Mouse (Mus musculus) stomach, postnatal 0 days (tissue): ENCODE data around the gene Cfl1. TPM values are rescaled to one million over a fixed set of nuclear protein-coding genes. Genes with fewer than 3 reads are reported as not detected.
A peak's percentile ranks its signal among the peaks of the same experiment; 100 is the strongest.

Experiments used
- ATAC-seq: fragments of 200-750 bp; cut with Nextera tagmentation; 2 replicates; pipeline ENCODE4 v1.8.0; 2017; ENCODE audit not compliant: low FRiP score, low TSS enrichment
- DNase-seq: peaks from one replicate; pipeline ENCODE4 v3.0.0-alpha.2; 2016; ENCODE audit warnings: low spot score
- H3K27ac ChIP-seq: fragments of 300-500 bp; sonication (generic); replicated peaks from 2 replicates; pipeline ENCODE4 v1.5.1; 2014; ENCODE audit warnings: mild to moderate bottlenecking, control low read depth
- H3K27me3 ChIP-seq: fragments of 300-500 bp; sonication (generic); 2 replicates; pipeline ENCODE4 v1.6.1; 2014; ENCODE audit warnings: low read length; ENCODE audit not compliant: control insufficient read depth, insufficient read depth
- H3K36me3 ChIP-seq: fragments of 300-500 bp; sonication (generic); 2 replicates; pipeline ENCODE4 v1.6.1; 2014; ENCODE audit warnings: low read length, mixed read lengths; ENCODE audit not compliant: control insufficient read depth, insufficient read depth
- H3K4me1 ChIP-seq: fragments of 300-500 bp; sonication (generic); replicated peaks from 2 replicates; pipeline ENCODE4 v1.6.1; 2014; ENCODE audit warnings: antibody characterized with exemption; ENCODE audit not compliant: control insufficient read depth, insufficient read depth
- H3K4me2 ChIP-seq: fragments of 300-500 bp; sonication (generic); replicated peaks from 2 replicates; pipeline ENCODE4 v1.6.1; 2014; ENCODE audit warnings: low read depth, mild to moderate bottlenecking, control low read depth, moderate library complexity
- H3K4me3 ChIP-seq: fragments of 300-500 bp; sonication (generic); 2 replicates; pipeline ENCODE4 v1.5.1; 2014; ENCODE audit warnings: low read depth, low read length, control low read depth
- H3K9ac ChIP-seq: fragments of 300-500 bp; sonication (generic); 2 replicates; pipeline ENCODE4 v1.6.1; 2014; ENCODE audit warnings: mild to moderate bottlenecking, low read length, control low read depth, mixed read lengths
- H3K9me3 ChIP-seq: fragments of 300-500 bp; sonication (generic); 2 replicates; pipeline ENCODE4 v1.6.1; 2016; ENCODE audit warnings: low read length; ENCODE audit not compliant: control insufficient read depth
- CTCF ChIP-seq: IDR thresholded peaks from 2 replicates; pipeline ENCODE4 v1.5.1; 2016; ENCODE audit warnings: antibody characterized with exemption, low read depth, mild to moderate bottlenecking, moderate library complexity
- EP300 ChIP-seq: optimal IDR thresholded peaks from 2 replicates; pipeline ENCODE3; 2016; ENCODE audit warnings: antibody characterized with exemption
- WGBS: fragments of 180-500 bp; shearing (Covaris S2); extraction: QIAGEN DNeasy Blood & Tissue Kit; methylation state at CpG from one replicate; pipeline ENCODE4 v1.1.7; 2014; 5-methylcytosine and 5-hydroxymethylcytosine counted together
- polyA plus RNA-seq: library from polyadenylated mRNA; unstranded; fragments of >200 nt; fragmentation: Nextera tagmentation; extraction: Ambion mirVana; gene quantifications from 2 replicates; pipeline ENCODE4 v1.2.1, GENCODE M21; 2015

Gene Cfl1
- polyA plus RNA-seq, 1 experiment from 2014 or later, result 1,389 TPM

- H3K4me3 ChIP-seq, result peak overlapping the region; percentile 63
- H3K27ac ChIP-seq, result peak overlapping the region; percentile 82
- H3K4me2 ChIP-seq, result peak overlapping the region; percentile 91
- no peaks in the 10 kb centered on the region; the same call in 1 of the 2 replicates for H3K4me1 ChIP-seq
- H3K27me3 ChIP-seq, result no peaks in the 10 kb centered on the region
- H3K9ac ChIP-seq, result peak overlapping the region; percentile 76
- H3K36me3 ChIP-seq, result 0 out of 2 replicates have a peak, but pooled peaks cover 2% of the 10 kb centered on the region
- H3K9me3 ChIP-seq, result no peaks in the 10 kb centered on the region
- TF ChIP-seq EP300 (no peak), CTCF (no peak)
- ATAC-seq (no peak), DNase-seq (no peak)
- 22% methylated on average over 13 of the region's 13 CpGs for WGBS
These were observed 15.1 kb upstream of the Cfl1 start for GRCm38 (mm10) chr19:5475069-5475714.

DNA sequence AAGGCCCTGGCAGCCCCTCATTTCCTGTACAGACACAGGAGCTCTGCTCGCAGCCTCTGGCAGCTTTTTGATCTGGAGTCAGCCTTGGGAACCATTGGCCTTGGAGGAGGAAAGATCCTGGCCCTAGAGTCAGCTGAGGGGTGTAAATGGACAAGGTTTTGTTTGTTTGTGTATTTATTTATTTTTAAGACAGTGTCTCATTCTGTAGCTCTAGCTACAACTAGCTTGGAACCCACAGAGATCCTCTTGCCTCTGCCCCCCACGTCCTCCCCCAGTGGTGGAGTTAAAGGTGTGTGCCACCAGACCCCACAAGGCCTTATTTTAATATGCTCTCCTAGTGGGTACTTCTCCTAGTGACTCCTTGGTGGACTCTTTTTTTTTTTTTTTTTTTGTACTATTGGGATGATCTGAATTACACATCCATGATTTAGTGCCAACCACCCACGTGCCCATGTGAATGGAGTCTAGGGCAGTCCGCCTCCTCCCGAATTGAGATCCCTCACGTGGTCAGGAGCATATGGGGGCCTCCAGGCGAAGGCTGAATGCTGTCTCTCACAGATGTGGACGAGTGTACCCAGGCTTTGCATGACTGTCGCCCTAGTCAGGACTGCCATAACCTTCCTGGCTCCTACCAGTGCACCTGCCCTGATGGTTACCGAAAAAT is 13.1 kb upstream of the Cfl1 start:
- H3K9me3 ChIP-seq, result no peaks in the 10 kb centered on the region
- TF ChIP-seq CTCF (no peak), EP300 (no peak)
- H3K4me2 ChIP-seq, result no peak overlapping the region
- H3K4me3 ChIP-seq, result no peak overlapping the region
- no peak overlapping the region for H3K9ac ChIP-seq
- WGBS, result 82% methylated on average over 10 of the region's 10 CpGs
- no peaks in the 10 kb centered on the region for H3K27me3 ChIP-seq
- no peaks in the 10 kb centered on the region; the same call in 1 of the 2 replicates for H3K4me1 ChIP-seq
- no peak overlapping the region for H3K27ac ChIP-seq
- H3K36me3 ChIP-seq, result 0 out of 2 replicates have a peak, but pooled peaks cover 8% of the 10 kb centered on the region
- no peak for DNase-seq
- no peak for ATAC-seq

DNA sequence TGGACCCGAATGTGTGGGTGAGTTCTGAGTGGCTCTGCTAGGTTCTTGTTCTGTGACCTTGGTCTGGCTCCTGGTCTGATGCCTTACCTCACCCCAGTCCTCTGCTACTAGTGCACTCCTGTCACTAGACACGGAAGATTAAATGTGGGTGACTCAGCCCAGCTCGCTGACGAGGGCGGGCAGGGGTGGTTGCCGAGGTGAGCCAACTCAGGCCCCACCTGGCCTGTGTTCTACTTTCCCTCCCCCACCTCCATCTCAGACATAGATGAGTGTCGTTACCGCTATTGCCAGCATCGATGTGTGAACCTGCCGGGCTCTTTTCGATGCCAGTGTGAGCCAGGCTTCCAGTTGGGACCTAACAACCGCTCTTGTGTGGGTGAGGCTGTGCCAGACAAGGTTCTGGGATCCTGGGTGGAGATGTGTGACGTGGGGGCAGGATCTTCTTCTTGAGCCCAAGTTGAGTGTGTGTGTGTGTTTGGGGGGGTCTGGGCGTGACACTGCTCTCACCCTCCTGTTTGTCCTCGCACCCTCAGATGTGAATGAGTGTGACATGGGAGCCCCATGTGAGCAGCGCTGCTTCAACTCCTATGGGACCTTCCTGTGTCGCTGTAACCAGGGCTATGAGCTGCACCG is 12.5 kb upstream of the Cfl1 start:
- H3K4me2 ChIP-seq, result no peak overlapping the region
- no peak overlapping the region for H3K9ac ChIP-seq
- no peaks in the 10 kb centered on the region for H3K27me3 ChIP-seq
- H3K27ac ChIP-seq, result no peak overlapping the region
- no peak for TF ChIP-seq EP300
- TF ChIP-seq CTCF, result no peak
- 69% methylated on average over 18 of the region's 18 CpGs for WGBS
- H3K4me3 ChIP-seq, result no peak overlapping the region
- DNase-seq (peak; percentile 76), ATAC-seq (peak; percentile 84)
- no peaks in the 10 kb centered on the region for H3K9me3 ChIP-seq
- H3K4me1 ChIP-seq, result no peaks in the 10 kb centered on the region; the same call in 1 of the 2 replicates
- peaks cover 10% of the 10 kb centered on the region; the same call in 1 of the 2 replicates for H3K36me3 ChIP-seq

DNA sequence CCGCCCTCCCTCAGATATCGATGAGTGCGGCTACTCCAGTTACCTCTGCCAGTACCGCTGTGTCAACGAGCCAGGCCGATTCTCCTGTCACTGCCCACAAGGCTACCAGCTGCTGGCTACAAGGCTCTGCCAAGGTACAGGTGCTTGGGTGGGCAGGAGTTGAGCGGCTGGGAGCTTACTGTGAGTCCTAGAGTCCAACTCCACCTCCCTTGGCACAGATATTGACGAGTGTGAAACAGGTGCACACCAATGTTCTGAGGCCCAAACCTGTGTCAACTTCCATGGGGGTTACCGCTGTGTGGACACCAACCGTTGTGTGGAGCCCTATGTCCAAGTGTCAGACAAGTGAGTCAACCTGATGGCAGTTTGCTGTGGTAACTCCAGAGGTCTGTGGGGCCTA is 10.2 kb upstream of the Cfl1 start:
- Histone ChIP-seq H3K27ac (no peak overlapping the region), H3K4me2 (no peak overlapping the region), H3K27me3 (no peaks in the 10 kb centered on the region), H3K4me1 (no peaks in the 10 kb centered on the region; the same call in 1 of the 2 replicates), H3K36me3 (peaks cover 21% of the 10 kb centered on the region; the same call in 1 of the 2 replicates), H3K9me3 (no peaks in the 10 kb centered on the region), H3K4me3 (no peak overlapping the region), H3K9ac (no peak overlapping the region)
- 82% methylated on average over 10 of the region's 10 CpGs for WGBS
- no peak for DNase-seq
- no peak for ATAC-seq
- no peak for TF ChIP-seq EP300
- TF ChIP-seq CTCF, result no peak

DNA sequence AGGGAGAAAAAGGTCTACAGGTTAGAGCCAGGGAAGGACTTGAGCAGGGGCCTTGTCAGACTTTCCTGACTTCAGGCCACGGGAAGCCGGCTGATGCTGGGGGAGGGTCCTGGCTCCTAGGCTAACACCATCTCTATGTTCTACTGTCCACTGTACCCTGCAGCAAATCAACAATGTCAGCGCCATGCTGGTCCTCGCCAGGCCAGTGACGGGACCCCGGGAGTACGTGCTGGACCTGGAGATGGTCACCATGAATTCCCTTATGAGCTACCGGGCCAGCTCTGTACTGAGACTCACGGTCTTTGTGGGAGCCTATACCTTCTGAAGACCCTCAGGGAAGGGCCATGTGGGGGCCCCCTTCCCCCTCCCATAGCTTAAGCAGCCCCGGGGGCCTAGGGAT is 8.9 kb upstream of the Cfl1 start:
- ATAC-seq (no peak), DNase-seq (no peak)
- TF ChIP-seq CTCF (no peak), EP300 (no peak)
- no peaks in the 10 kb centered on the region; the same call in 1 of the 2 replicates for H3K4me1 ChIP-seq
- H3K4me3 ChIP-seq, result no peak overlapping the region
- no peaks in the 10 kb centered on the region for H3K27me3 ChIP-seq
- peaks cover 21% of the 10 kb centered on the region; the same call in 1 of the 2 replicates for H3K36me3 ChIP-seq
- H3K4me2 ChIP-seq, result no peak overlapping the region
- no peak overlapping the region for H3K27ac ChIP-seq
- no peaks in the 10 kb centered on the region for H3K9me3 ChIP-seq
- H3K9ac ChIP-seq, result no peak overlapping the region
- WGBS, result 92% methylated on average over 10 of the region's 10 CpGs
